Mouse (Mus musculus) embryonic fibroblast, embryonic 13.5 days (primary cell): Measurements from ENCODE around the gene Upk3b. TPM values are rescaled to one million over a fixed set of nuclear protein-coding genes. Genes with fewer than 3 reads are reported as not detected.
"Not testable (repeated sequence)": the region's sequence is repeated elsewhere in the genome, so short reads cannot be mapped to it uniquely, and the experiment has no call there.

ENCODE experiments used
- H3K27ac ChIP-seq: 2 replicates; pipeline ENCODE4 v1.5.1; 2012; ENCODE audit warnings: low read length, control low read depth, inconsistent platforms; ENCODE audit not compliant: insufficient read depth
- H3K4me1 ChIP-seq: 2 replicates; pipeline ENCODE4 v1.6.1; 2011; ENCODE audit warnings: low read length; ENCODE audit not compliant: control insufficient read depth, insufficient read depth
- H3K4me3 ChIP-seq: 2 replicates; pipeline ENCODE4 v1.5.1; 2011; ENCODE audit warnings: mild to moderate bottlenecking, control low read depth, low read length; ENCODE audit not compliant: insufficient read depth
- CTCF ChIP-seq: IDR thresholded peaks from 2 replicates; pipeline ENCODE4 v1.5.1; 2011; ENCODE audit warnings: mild to moderate bottlenecking, control low read depth, low read length, moderate library complexity, borderline replicate concordance; ENCODE audit not compliant: insufficient read depth
- POLR2A ChIP-seq: IDR thresholded peaks from 2 replicates; pipeline ENCODE4 v1.6.1; 2011; ENCODE audit warnings: low read depth, mild to moderate bottlenecking, control low read depth, low read length, moderate library complexity
- polyA plus RNA-seq: library from polyadenylated mRNA; stranded (reverse); fragments of >200 nt; gene quantifications from 2 replicates; pipeline ENCODE4 v1.2.4, GENCODE M21; 2011; ENCODE audit warnings: low read depth; ENCODE audit not compliant: missing spikeins, insufficient read length

Gene Upk3b
- polyA plus RNA-seq, 1 experiment, result 1.0 TPM

- TF ChIP-seq POLR2A, result peak; percentile 45; the same call in 1 of the 2 replicates
- TF ChIP-seq CTCF, result no peak
- H3K4me1 ChIP-seq, result peaks cover 9% of the 10 kb centered on the region; the same call in 1 of the 2 replicates
- peak overlapping the region; percentile 95 for H3K27ac ChIP-seq
- H3K4me3 ChIP-seq, result no peak overlapping the region
Observed at GRCm38 (mm10) chr5:136051231-136052085, 13.2 kb downstream of the Upk3b start.

- TF ChIP-seq CTCF, result no peak
- TF ChIP-seq POLR2A, result no peak
- H3K4me3 ChIP-seq, result no peak overlapping the region
- H3K4me1 ChIP-seq, result peaks cover 9% of the 10 kb centered on the region; the same call in 1 of the 2 replicates
- peak overlapping the region; percentile 41; the same call in 1 of the 2 replicates for H3K27ac ChIP-seq
Observed at GRCm38 (mm10) chr5:136052861-136053655, 14.8 kb downstream of the Upk3b start.

GRCm38 (mm10) chr5:136054301-136055077, 16.2 kb downstream of the Upk3b start, which contains the start of gene Upk3bl:
Gene Upk3bl (plus strand): TSS chr5:136054492.
- no peak for TF ChIP-seq POLR2A
- TF ChIP-seq CTCF, result no peak
- H3K4me1 ChIP-seq, result peaks cover 9% of the 10 kb centered on the region; the same call in 1 of the 2 replicates
- peak within 1 kb of the TSS; percentile 41; the same call in 1 of the 2 replicates for H3K27ac ChIP-seq
- no peak within 1 kb of the TSS for H3K4me3 ChIP-seq

GRCm38 (mm10) chr5:136056062-136056461, 17.8 kb downstream of the Upk3b start:
- H3K4me1 ChIP-seq, result peaks cover 5% of the 10 kb centered on the region; the same call in 1 of the 2 replicates
- no peak overlapping the region for H3K27ac ChIP-seq
- TF ChIP-seq CTCF, result no peak
- TF ChIP-seq POLR2A, result no peak
- no peak overlapping the region for H3K4me3 ChIP-seq

GRCm38 (mm10) chr5:136057085-136057484, 18.8 kb downstream of the Upk3b start:
- H3K27ac ChIP-seq, result no peak overlapping the region
- peaks cover 1% of the 10 kb centered on the region; the same call in 1 of the 2 replicates for H3K4me1 ChIP-seq
- TF ChIP-seq POLR2A (no peak), CTCF (no peak)
- H3K4me3 ChIP-seq, result no peak overlapping the region

- H3K4me3 ChIP-seq, result no peak overlapping the region
- no peaks in the 10 kb centered on the region for H3K4me1 ChIP-seq
- TF ChIP-seq POLR2A, result no peak
- peak; percentile 86 for TF ChIP-seq CTCF
- no peak overlapping the region for H3K27ac ChIP-seq
Observed at GRCm38 (mm10) chr5:136061567-136061966, 23.3 kb downstream of the Upk3b start.

GRCm38 (mm10) chr5:136063920-136064319, 25.6 kb downstream of the Upk3b start:
- H3K4me1 ChIP-seq, result no peaks in the 10 kb centered on the region

GRCm38 (mm10) chr5:136066404-136067148, 28.3 kb downstream of the Upk3b start:
- H3K4me1 ChIP-seq, H3K27ac ChIP-seq, H3K4me3 ChIP-seq: not testable (repeated sequence)

More at GRCm38 (mm10) chr5:136063920-136064319, 25.6 kb downstream of the Upk3b start:
- Histone ChIP-seq H3K27ac (no peak overlapping the region), H3K4me3 (no peak overlapping the region)
- TF ChIP-seq CTCF, result no peak

GRCm38 (mm10) chr5:136069411-136069810, 31.1 kb downstream of the Upk3b start:
- Histone ChIP-seq H3K4me1 (no peaks in the 10 kb centered on the region), H3K27ac (no peak overlapping the region), H3K4me3 (no peak overlapping the region)
- TF ChIP-seq POLR2A (no peak), CTCF (no peak)
